Mouse (Mus musculus): ENCODE data around the gene Tph1. TPM values are rescaled to one million over a fixed set of nuclear protein-coding genes. Genes with fewer than 3 reads are reported as not detected.

Tph1 gene
- total and polyA plus RNA-seq, 2 experiments: not detected

DNA sequence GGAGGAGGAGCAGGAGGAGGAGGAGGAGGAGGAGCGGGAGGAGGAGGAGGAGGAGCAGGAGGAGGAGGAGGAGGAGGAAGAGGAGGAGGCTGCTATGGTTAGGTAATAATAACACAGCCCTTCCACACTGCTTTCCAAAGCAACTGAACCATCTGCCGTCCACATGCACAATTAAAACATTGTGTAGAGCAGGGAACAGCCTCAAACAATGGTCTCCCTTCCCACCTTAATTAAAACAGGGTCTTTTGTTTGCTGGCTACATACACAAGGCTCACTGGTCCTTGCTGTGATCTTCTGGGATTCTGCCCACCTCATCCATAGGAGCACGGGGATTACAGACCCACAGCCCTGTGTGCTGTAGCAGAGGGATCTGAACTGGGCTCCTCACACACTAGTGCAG is 48.4 kb downstream of the Tph1 start:
- WGBS: 88% methylated on average over 2 of the region's 3 CpGs
- no peaks in the 10 kb centered on the region for H3K4me1 ChIP-seq (ENCODE audit: control insufficient read depth, insufficient read depth, low read length)
- TF ChIP-seq CTCF (IDR thresholded peaks at IDR 0.05; ENCODE audit: low read depth, low read length): no peak
- TF ChIP-seq POLR2A (IDR thresholded peaks at IDR 0.05; ENCODE audit: extremely low read depth, insufficient read depth, low read length): no peak
- H3K79me2 ChIP-seq (ENCODE audit: control insufficient read depth, insufficient read depth, low read length): no peaks in the 10 kb centered on the region
- H3K9ac ChIP-seq (ENCODE audit: low read depth, low read length): no peak overlapping the region
- no peaks in the 10 kb centered on the region for H3K36me3 ChIP-seq (ENCODE audit: control insufficient read depth, insufficient read depth, low read length)
- H3K27ac ChIP-seq (replicated peaks; ENCODE audit: insufficient read depth, low read depth, low read length): no peak overlapping the region
- no peak overlapping the region for H3K4me3 ChIP-seq (ENCODE audit: insufficient read depth, low read depth, low read length)
- no peaks in the 10 kb centered on the region for H3K27me3 ChIP-seq (ENCODE audit: control insufficient read depth, insufficient read depth, low read length)
- DNase-seq (ENCODE audit: extremely low read depth, low read depth, low spot score): no peak

GRCm38 (mm10) chr7:46618416-46619110 is 53.8 kb downstream of the Tph1 start:
- Histone ChIP-seq H3K4me1 (ENCODE audit: control insufficient read depth, insufficient read depth, low read length) (peaks cover 11% of the 10 kb centered on the region), H3K27me3 (ENCODE audit: control insufficient read depth, insufficient read depth, low read length) (no peaks in the 10 kb centered on the region), H3K9ac (ENCODE audit: low read depth, low read length) (no peak overlapping the region), H3K27ac (replicated peaks; ENCODE audit: insufficient read depth, low read depth, low read length) (no peak overlapping the region), H3K4me3 (ENCODE audit: insufficient read depth, low read depth, low read length) (no peak overlapping the region), H3K36me3 (ENCODE audit: control insufficient read depth, insufficient read depth, low read length) (no peaks in the 10 kb centered on the region), H3K79me2 (ENCODE audit: control insufficient read depth, insufficient read depth, low read length) (no peaks in the 10 kb centered on the region)
- DNase-seq (ENCODE audit: extremely low read depth, low read depth, low spot score): no peak
- 84% methylated on average over 23 of the region's 23 CpGs for WGBS
- TF ChIP-seq POLR2A (IDR thresholded peaks at IDR 0.05; ENCODE audit: extremely low read depth, insufficient read depth, low read length): no peak
- no peak for TF ChIP-seq CTCF (IDR thresholded peaks at IDR 0.05; ENCODE audit: low read depth, low read length)

- Histone ChIP-seq H3K4me1 (ENCODE audit: control insufficient read depth, insufficient read depth, low read length) (peaks cover 11% of the 10 kb centered on the region), H3K27ac (replicated peaks; ENCODE audit: insufficient read depth, low read depth, low read length) (peak overlapping the region; percentile 26), H3K27me3 (ENCODE audit: control insufficient read depth, insufficient read depth, low read length) (no peaks in the 10 kb centered on the region), H3K36me3 (ENCODE audit: control insufficient read depth, insufficient read depth, low read length) (no peaks in the 10 kb centered on the region), H3K79me2 (ENCODE audit: control insufficient read depth, insufficient read depth, low read length) (no peaks in the 10 kb centered on the region), H3K4me3 (ENCODE audit: insufficient read depth, low read depth, low read length) (no peak overlapping the region), H3K9ac (ENCODE audit: low read depth, low read length) (no peak overlapping the region)
- 64% methylated on average over 7 of the region's 7 CpGs for WGBS
- TF ChIP-seq CTCF (IDR thresholded peaks at IDR 0.05; ENCODE audit: low read depth, low read length) (no peak), POLR2A (IDR thresholded peaks at IDR 0.05; ENCODE audit: extremely low read depth, insufficient read depth, low read length) (no peak)
- DNase-seq (ENCODE audit: extremely low read depth, low read depth, low spot score): peak; percentile 75
These were observed 55.8 kb downstream of the Tph1 start for GRCm38 (mm10) chr7:46616429-46617005.

GRCm38 (mm10) chr7:46615256-46615977 is 56.9 kb downstream of the Tph1 start:
- no peaks in the 10 kb centered on the region for H3K36me3 ChIP-seq (ENCODE audit: control insufficient read depth, insufficient read depth, low read length)
- no peaks in the 10 kb centered on the region for H3K27me3 ChIP-seq (ENCODE audit: control insufficient read depth, insufficient read depth, low read length)
- peaks cover 11% of the 10 kb centered on the region for H3K4me1 ChIP-seq (ENCODE audit: control insufficient read depth, insufficient read depth, low read length)
- peak overlapping the region; percentile 2; the same call in 1 of the 2 replicates for H3K27ac ChIP-seq (replicated peaks; ENCODE audit: insufficient read depth, low read depth, low read length)
- 12% methylated on average over 5 of the region's 5 CpGs for WGBS
- peak; percentile 80 for DNase-seq (ENCODE audit: extremely low read depth, low read depth, low spot score)
- H3K9ac ChIP-seq (ENCODE audit: low read depth, low read length): no peak overlapping the region
- H3K79me2 ChIP-seq (ENCODE audit: control insufficient read depth, insufficient read depth, low read length): no peaks in the 10 kb centered on the region
- H3K4me3 ChIP-seq (ENCODE audit: insufficient read depth, low read depth, low read length): no peak overlapping the region
- TF ChIP-seq POLR2A (IDR thresholded peaks at IDR 0.05; ENCODE audit: extremely low read depth, insufficient read depth, low read length) (no peak), CTCF (IDR thresholded peaks at IDR 0.05; ENCODE audit: low read depth, low read length) (no peak)

GRCm38 (mm10) chr7:46614263-46614662 is 58.1 kb downstream of the Tph1 start:
- Histone ChIP-seq H3K9ac (ENCODE audit: low read depth, low read length) (no peak overlapping the region), H3K4me3 (ENCODE audit: insufficient read depth, low read depth, low read length) (no peak overlapping the region), H3K36me3 (ENCODE audit: control insufficient read depth, insufficient read depth, low read length) (no peaks in the 10 kb centered on the region), H3K4me1 (ENCODE audit: control insufficient read depth, insufficient read depth, low read length) (peaks cover 11% of the 10 kb centered on the region), H3K27ac (replicated peaks; ENCODE audit: insufficient read depth, low read depth, low read length) (no peak overlapping the region), H3K27me3 (ENCODE audit: control insufficient read depth, insufficient read depth, low read length) (no peaks in the 10 kb centered on the region), H3K79me2 (ENCODE audit: control insufficient read depth, insufficient read depth, low read length) (no peaks in the 10 kb centered on the region)
- no peak for TF ChIP-seq CTCF (IDR thresholded peaks at IDR 0.05; ENCODE audit: low read depth, low read length)
- no peak for TF ChIP-seq POLR2A (IDR thresholded peaks at IDR 0.05; ENCODE audit: extremely low read depth, insufficient read depth, low read length)
- 97% methylated on average over 12 of the region's 12 CpGs for WGBS
- DNase-seq (ENCODE audit: extremely low read depth, low read depth, low spot score): no peak
